Mouse (Mus musculus) ES-Bruce4 (cell line): ENCODE measurements at regions not wholly inside any gene's neighbourhood (a gene's known extent, or its start where the extent isn't known, plus 50 kb on each side); places are given as distances from the start of the nearest gene placed in this dataset.
"Not testable (repeated sequence)": the region's sequence is repeated elsewhere in the genome, so short reads cannot be mapped to it uniquely, and the experiment has no call there.

Experiments
- H3K27ac ChIP-seq: 2 replicates; pipeline ENCODE4 v1.5.1; 2012; ENCODE audit warnings: low read length, inconsistent platforms; ENCODE audit not compliant: insufficient read depth
- H3K27me3 ChIP-seq: 2 replicates; pipeline ENCODE4 v1.6.1; 2012; ENCODE audit warnings: mild to moderate bottlenecking, low read length, inconsistent platforms; ENCODE audit not compliant: control insufficient read depth, poor library complexity, insufficient read depth, severe bottlenecking
- H3K36me3 ChIP-seq: 2 replicates; pipeline ENCODE4 v1.6.1; 2012; ENCODE audit warnings: inconsistent platforms, mild to moderate bottlenecking, low read length, moderate library complexity; ENCODE audit not compliant: control insufficient read depth, poor library complexity, insufficient read depth, severe bottlenecking
- H3K4me1 ChIP-seq: one replicate; pipeline ENCODE4 v1.8.1; 2011; ENCODE audit warnings: low read length; ENCODE audit not compliant: control insufficient read depth, insufficient read depth
- H3K4me3 ChIP-seq: 2 replicates; pipeline ENCODE4 v1.5.1; 2011; ENCODE audit warnings: low read depth, mild to moderate bottlenecking, low read length
- H3K9ac ChIP-seq: 2 replicates; pipeline ENCODE4 v1.6.1; 2012; ENCODE audit warnings: low read depth, mild to moderate bottlenecking, inconsistent platforms; ENCODE audit not compliant: poor library complexity, severe bottlenecking
- H3K9me3 ChIP-seq: replicated peaks from 2 replicates; pipeline ENCODE4 v1.6.1; 2012; ENCODE audit warnings: mild to moderate bottlenecking, low read length, inconsistent platforms; ENCODE audit not compliant: control insufficient read depth, poor library complexity, insufficient read depth, severe bottlenecking
- CTCF ChIP-seq: IDR thresholded peaks from one replicate; pipeline ENCODE4 v1.8.1; 2011; ENCODE audit warnings: low read depth, low read length
- EP300 ChIP-seq: IDR thresholded peaks from 2 replicates; pipeline ENCODE4 v1.6.1; 2011; ENCODE audit warnings: low read depth, low read length; ENCODE audit not compliant: insufficient read depth
- POLR2A ChIP-seq: IDR thresholded peaks from one replicate; pipeline ENCODE4 v1.8.1; 2011; ENCODE audit warnings: low read length; ENCODE audit not compliant: insufficient read depth

GRCm38 (mm10) chr14:92622953-92623352, 1267.5 kb downstream of the Pcdh9 start:
- H3K9me3 ChIP-seq, result no peaks in the 10 kb centered on the region
- H3K27ac ChIP-seq, result no peak overlapping the region
- H3K9ac ChIP-seq, result no peak overlapping the region
- no peaks in the 10 kb centered on the region for H3K4me1 ChIP-seq
- no peak overlapping the region for H3K4me3 ChIP-seq
- no peaks in the 10 kb centered on the region for H3K36me3 ChIP-seq
- H3K27me3 ChIP-seq, result no peaks in the 10 kb centered on the region
- TF ChIP-seq EP300 (0 out of 2 replicates have a peak, but pooled peaks have one; percentile 25), POLR2A (no peak)

GRCm38 (mm10) chr14:92615605-92616004, 1274.9 kb downstream of the Pcdh9 start:
- H3K27ac ChIP-seq, result no peak overlapping the region
- H3K4me3 ChIP-seq, result no peak overlapping the region
- H3K9me3 ChIP-seq, result no peaks in the 10 kb centered on the region
- H3K27me3 ChIP-seq, result no peaks in the 10 kb centered on the region
- H3K4me1 ChIP-seq, result no peaks in the 10 kb centered on the region
- no peak overlapping the region for H3K9ac ChIP-seq
- no peaks in the 10 kb centered on the region for H3K36me3 ChIP-seq
- TF ChIP-seq EP300 (no peak), CTCF (no peak), POLR2A (no peak)

GRCm38 (mm10) chr14:92593724-92594123, 1296.8 kb downstream of the Pcdh9 start:
- H3K9me3 ChIP-seq, result no peaks in the 10 kb centered on the region
- H3K36me3 ChIP-seq, result no peaks in the 10 kb centered on the region
- TF ChIP-seq EP300 (no peak), CTCF (no peak), POLR2A (no peak)
- no peaks in the 10 kb centered on the region for H3K4me1 ChIP-seq
- H3K27me3 ChIP-seq, result no peaks in the 10 kb centered on the region
- no peak overlapping the region for H3K4me3 ChIP-seq
- no peak overlapping the region for H3K9ac ChIP-seq
- no peak overlapping the region for H3K27ac ChIP-seq

- Histone ChIP-seq H3K36me3 (no peaks in the 10 kb centered on the region), H3K27ac (no peak overlapping the region), H3K4me3 (no peak overlapping the region), H3K27me3 (no peaks in the 10 kb centered on the region), H3K9ac (no peak overlapping the region), H3K9me3 (no peaks in the 10 kb centered on the region), H3K4me1 (no peaks in the 10 kb centered on the region)
- no peak for TF ChIP-seq EP300
- TF ChIP-seq CTCF, result no peak
- TF ChIP-seq POLR2A, result no peak
These were observed 1298.8 kb downstream of the Pcdh9 start for GRCm38 (mm10) chr14:92591592-92592198.

GRCm38 (mm10) chr14:92588236-92588635, 1302.2 kb downstream of the Pcdh9 start:
- not testable (repeated sequence) for H3K36me3 ChIP-seq, H3K9me3 ChIP-seq, H3K27ac ChIP-seq, H3K4me3 ChIP-seq, H3K9ac ChIP-seq, H3K4me1 ChIP-seq, H3K27me3 ChIP-seq

- Histone ChIP-seq H3K27ac (no peak overlapping the region), H3K4me3 (no peak overlapping the region), H3K4me1 (no peaks in the 10 kb centered on the region), H3K36me3 (no peaks in the 10 kb centered on the region), H3K27me3 (no peaks in the 10 kb centered on the region), H3K9ac (no peak overlapping the region), H3K9me3 (no peaks in the 10 kb centered on the region)
- TF ChIP-seq CTCF (no peak), POLR2A (no peak), EP300 (no peak)
These were observed 1323.5 kb downstream of the Pcdh9 start for GRCm38 (mm10) chr14:92566986-92567385.
